Mouse (Mus musculus): Measurements from ENCODE around the gene Gas2l1.
"Not testable (repeated sequence)": the region's sequence is repeated elsewhere in the genome, so short reads cannot be mapped to it uniquely, and the experiment has no call there.

The Gas2l1 gene

DNA sequence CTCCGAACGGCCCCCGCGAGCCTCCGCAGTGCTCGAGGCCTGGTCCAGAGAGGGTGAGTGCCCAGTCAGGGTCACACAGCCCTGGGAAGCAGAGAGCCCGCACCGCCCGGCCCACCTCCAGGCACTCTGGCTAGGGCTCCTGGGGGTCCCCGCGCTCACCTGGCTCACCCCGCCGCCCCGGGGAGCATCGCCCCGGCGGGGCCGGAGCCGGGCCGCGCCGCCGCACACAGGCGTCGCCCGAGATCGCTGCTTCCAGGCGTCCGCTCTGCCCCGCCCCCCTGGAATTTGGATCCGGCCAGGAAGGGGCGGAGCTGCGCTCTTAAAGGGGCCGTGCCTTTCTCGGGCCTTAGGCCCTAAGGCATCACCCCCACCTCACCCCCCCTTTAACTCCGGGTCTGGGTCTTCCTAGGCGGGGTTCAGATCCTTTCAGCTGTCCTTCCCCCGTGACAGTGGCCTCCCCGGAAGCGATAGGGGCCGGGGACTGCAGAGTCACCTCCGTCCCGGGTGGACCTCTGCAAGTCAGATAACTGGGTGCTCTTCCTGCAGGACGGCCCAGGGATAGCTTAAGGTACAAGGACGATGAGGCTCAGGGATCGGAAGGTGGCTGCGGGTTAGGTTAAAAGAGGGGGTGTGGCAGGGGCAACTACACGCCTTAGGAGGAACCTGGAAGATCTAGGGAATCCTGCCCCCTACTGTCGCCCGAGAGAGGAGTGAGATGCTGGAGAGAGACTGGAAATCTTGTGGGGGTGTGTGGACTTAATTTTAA is at the start of gene Gas2l1:
Gas2l1 (minus strand) TSS at position 272 of the 766 bp plus-strand sequence.
- DNase-seq, result peak; percentile 83 to 88

DNA sequence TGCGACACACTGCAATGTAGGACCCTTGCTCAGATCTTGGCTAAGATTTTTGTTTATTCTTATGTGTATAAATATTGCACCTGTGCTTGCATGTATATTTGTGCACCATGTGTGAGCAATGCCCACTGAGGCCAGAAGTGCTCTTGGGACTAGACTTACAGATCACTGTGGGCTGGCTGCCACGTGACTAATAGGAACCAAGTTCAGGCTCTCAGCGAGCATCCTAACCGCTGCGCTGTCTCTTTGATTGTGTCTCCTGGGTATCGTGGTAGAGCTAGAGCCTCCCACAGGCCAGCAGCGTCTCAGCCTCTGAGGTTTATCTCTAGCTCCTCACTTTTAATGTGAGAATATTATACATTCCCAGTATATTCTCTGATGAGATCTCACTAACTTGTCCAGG is 48.5 kb upstream of the Gas2l1 start:
- DNase-seq, result no peak

DNA sequence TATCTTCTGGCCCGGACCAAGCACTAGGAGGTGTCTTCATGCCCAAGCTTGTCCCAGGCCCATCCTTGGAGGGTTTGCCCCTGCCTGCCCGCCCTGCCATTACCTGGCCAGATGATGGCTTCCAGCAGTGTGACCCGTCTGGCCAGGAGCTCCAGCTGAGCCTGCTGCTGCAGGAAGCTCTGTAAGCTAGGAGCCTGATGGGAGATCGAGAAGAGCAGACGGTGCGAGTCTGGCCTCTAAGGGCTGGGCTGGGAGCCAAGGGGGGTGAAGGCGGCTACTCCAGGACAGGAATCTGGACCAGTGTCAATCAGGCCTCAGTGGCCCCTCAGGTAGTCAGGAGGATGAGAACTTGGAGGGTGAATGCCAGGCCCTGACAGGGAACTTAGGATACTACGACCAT is 44.3 kb upstream of the Gas2l1 start:
- no peak for DNase-seq

DNA sequence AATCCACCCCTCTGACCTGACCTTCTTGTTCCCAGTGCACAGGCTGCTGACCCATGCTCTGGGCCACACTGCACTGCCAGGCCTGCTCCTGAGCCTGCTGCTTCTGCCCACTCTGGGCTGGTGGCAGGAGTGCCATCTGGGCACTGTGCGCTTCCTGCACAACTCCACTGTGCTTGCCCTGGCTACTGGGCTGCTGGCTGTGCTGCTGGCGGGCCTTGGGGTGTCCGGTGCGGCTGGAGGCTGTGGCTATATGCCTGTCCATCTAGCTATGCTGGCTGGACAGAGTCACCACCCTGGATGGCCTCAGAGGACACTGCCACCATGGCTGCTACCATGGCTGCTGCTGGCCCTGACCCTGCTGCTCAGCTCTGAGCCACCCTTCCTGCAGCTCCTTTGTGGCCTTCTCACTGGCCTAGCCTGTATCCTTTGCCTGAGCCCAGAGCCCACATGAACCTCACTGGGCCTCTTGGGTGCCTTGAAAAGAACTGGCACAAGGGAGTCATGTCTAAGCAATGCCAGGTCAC is 38.9 kb upstream of the Gas2l1 start:
- DNase-seq, result no peak

DNA sequence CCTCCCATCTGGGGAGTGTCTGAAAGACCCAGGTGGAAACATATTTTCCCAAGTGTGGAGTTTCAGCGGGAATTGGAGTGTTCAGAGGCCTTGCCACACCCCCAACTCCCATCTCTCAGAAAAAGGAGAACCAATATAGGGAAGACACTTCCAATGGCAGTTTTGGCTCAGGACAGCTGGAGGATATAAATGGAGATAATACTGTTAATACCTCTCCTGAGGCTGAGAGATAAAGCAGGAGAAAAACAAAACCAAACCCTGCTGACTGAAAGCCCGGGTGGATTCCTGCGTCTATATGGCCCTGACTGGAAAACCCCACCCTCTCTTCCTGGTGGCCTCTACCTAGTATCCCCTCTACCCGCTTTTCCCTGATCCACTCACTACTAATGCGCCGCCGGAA is 37.3 kb upstream of the Gas2l1 start:
- DNase-seq, result no peak

DNA sequence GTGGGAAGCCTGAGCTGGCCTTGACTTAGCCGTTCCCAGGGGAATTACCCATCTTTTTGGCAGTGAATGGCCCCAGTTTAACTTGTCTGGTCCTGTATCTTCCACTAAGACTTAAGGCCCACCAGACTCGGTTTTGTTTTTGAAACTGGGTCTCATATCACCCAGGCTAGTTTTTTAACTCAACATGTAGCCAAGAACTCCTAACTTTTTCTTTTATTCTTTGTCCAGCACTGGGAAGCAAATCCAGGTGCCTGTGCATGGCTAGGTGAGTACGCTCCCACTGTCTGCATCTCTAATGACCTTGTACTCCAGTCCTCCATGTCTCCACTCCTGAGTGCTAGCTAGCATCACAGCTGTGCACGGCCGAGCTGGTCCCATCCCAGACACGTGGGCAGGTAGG is 36.5 kb upstream of the Gas2l1 start:
- no peak for DNase-seq

DNA sequence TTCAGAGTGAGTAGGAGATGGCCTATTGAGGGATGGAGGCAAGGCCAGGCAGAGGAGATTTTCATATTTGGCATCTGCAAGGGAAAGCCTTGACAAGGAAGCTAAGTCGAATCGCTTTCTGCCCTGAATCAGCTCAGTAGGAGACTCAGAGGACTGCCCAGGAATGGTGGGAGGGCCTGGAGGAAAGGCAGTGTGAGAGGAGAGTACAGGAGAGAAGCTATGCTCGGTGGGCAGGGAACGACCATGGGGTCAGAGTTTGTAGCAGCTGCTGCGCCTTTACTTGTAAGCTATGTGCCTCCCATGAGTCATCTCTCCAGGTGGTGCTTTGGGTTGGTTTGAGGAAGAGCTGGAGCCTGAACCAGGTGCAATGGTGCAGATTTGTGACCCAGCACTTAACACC is 35.7 kb upstream of the Gas2l1 start:
- DNase-seq, result no peak

DNA sequence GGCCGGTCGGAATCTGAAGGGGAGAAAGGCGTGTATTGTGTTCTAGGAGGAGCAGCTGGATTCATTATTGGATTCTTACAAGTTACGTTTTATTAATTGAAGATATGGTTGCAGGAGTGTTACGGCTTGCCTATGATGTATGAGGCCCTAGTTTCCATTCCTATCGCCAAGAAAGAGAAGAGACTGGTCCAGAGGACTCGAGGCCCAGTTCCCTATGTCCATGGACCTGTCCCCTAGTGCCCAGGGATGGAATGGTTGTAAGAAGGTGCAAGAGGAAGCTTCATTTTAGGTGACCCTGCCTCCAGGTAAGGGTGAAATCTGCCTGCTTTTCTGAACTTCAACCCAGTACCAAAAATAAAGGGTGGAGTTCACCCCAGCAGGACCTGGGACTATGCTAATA is 35.2 kb upstream of the Gas2l1 start:
- DNase-seq, result no peak

DNA sequence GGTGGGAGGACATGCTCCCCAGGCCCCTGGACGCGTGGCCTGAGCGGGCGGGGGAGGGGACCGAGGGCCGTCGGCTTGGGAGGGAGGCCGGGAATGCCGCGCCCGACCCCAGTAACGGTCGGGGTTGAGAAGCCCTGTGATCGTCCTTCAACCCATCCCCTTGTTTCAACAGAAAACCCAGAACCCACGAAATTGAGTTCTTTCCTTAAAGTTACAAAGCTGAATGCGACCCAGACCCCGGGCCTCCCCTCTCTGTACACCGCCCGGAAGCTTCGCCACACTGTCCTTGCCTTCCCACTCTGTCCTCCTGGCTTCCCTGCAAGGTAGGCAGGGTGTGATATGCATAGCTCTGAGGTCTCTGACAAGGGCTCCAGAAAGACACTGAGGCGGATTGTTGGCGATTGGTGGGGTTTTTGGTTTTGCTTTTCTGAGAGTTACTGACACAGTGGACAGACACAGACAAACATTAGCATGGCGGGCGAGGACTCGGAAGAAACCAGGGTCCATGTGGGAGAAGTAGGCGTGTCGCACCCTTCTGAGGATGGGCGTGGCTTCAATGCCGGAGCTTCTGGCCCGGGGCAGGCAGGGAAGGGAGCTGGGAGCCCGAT is 34.6 kb upstream of the Gas2l1 start:
- peak; percentile 68 to 72 for DNase-seq

DNA sequence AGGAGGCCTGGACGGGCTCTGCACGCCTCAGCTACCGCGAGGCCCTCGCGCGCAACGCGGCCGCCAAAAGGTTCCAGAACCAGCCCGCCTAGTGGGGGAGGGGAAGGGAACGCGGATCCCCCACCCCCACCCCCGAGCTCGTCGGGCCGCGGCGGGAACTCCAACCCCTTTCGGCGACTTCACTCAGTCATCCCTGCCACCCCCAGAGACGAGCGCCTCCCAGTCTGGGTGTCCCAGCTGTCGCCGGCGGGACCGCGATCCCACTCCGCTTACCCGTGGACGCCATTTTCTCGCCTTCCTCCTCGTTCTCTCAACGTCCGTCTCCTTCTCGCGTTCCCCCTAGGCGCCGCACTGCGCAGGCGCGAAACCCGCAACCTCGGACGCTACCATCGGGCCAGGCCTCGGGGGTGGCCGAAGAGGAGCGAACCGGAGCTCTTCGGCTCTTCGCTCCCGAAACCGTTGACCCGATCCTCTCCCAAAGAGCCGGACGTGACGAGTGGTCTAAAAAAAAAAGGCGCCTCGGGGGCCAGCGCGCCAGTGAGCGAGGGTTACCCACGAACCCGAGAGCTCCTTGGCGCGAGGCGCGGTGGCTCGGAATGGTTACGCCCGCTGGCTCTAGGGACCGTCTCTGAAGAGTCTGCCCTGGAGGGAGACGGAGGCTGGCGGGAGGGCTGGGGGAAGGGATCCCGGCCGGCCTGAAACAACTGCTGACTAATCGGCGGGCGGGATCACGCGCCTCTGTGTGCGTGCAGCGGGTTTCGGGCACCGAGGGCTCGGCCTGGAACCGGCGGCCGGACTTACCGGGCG is 33.8 kb upstream of the Gas2l1 start, which contains the start of the genes Rhbdd3 and Ewsr1:
Rhbdd3 (plus strand) TSS at position 191 of the 807 bp plus-strand sequence.
Ewsr1 (minus strand) TSS at position 531 of the 807 bp plus-strand sequence.
- DNase-seq, result peak; percentile 98 to 99

DNA sequence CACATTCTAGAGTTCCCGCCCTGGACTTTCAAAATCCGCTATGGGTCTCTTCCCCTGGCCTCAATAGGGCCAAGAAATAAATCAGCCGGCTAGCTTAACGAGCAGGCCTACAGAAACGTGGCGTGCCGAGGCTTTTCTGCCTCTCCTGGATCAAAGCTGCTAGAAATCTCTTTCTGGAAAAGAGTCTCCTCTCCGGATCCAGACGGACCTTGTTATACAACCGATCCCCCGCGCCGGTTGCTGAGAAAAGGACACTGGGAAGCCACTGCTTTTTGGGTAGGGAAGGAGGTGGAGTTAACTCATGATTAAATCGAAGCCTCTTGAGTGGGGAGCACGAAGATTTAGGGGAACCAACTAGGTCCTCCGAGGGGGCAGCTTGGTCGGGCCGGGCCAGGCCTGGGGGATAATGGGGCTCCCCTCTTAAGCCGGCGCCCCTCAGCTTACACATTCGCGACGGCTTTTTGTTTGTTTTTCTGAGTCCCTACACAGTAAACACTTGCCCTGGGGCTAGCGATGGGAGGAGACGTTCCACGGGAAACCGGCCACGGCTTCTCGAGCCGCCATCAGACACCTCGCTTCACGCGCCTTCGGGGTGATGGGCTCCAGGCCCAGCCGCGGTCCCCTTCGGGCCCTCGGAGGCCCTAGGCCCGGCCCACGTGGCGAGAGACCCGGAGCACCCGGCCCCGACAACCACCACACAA is 33.1 kb upstream of the Gas2l1 start:
- peak; percentile 60 to 64 for DNase-seq

DNA sequence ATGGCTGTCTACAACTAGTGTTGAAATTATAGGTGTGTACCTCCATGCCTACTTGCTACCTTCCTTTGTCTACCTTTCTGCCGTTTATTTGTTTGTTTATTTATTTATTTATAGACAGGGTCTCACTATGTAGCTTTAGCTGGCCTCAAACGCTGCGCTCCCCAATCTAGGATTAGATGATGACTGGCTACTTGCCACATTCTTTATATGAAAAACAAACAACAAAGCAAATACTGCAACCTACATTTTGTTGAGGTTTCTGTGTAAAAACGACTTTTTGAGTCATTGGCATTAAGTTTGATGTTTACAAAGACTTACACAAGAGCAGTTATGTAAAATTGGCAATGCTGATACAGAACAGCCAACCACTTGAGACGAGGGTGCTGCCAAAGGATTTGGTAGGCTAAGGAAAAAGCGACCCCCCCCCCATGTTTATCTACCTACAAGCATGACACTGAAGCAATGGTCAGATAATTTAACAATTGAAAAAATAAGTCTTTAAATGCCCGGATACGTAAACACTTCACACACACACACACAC is 31.4 kb upstream of the Gas2l1 start:
- DNase-seq, result no peak

DNA sequence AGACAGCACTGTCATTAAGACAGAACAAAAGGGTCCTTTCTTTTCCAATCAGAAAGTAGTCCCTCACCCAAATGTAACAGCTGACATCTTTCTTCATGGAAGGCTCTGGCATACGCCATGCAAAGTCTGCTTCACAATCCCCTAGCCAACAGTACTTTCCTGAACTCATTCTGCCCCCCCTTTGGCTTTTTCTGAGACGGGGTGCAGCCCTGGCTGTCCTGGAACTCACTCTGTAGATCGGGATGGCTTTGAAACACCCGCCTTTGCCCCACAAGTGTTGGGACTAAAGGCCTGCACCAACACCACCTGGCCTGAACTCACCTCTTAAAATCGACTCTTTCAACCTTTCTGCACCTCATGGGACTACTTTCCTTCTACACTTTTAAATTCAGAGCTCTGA is 30.8 kb upstream of the Gas2l1 start:
- no peak for DNase-seq

DNA sequence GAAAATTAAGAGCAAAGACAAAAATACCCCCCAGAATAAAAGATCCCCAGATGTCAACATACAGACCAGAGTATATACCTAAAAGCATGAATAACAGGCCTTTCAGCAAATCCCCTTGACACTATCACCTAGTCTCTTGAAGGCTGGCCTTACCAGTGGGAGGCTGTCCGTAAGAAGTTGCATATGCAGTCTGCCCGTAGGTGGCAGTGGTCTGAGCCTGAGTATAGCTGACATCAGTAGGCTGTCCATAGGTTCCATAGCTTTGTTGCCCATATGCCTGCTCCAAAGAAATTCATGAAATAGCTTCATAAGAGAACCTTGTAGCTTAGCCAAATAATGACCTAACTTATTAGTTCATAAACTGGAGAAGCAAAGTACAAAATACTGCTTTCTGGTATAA is 26.6 kb upstream of the Gas2l1 start:
- no peak for DNase-seq

DNA sequence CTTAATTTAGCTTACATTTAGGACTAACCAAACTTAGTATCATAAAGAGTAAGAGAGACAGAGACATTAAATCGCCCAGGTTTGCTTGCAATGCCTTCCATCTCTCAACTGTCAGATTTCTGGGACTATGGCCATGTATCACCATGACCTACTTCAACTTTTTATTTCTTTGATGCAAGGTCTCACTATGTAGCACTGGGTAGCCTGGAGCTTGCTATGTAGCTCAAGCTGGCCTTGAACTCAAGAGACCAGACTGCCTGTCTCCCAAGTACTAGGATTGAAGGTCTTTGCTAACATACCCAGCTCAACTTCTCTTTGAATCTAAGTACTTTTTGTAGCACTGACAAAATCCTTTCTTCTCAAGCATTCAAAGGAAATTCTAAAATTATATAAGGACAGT is 24.0 kb upstream of the Gas2l1 start:
- no peak for DNase-seq

DNA sequence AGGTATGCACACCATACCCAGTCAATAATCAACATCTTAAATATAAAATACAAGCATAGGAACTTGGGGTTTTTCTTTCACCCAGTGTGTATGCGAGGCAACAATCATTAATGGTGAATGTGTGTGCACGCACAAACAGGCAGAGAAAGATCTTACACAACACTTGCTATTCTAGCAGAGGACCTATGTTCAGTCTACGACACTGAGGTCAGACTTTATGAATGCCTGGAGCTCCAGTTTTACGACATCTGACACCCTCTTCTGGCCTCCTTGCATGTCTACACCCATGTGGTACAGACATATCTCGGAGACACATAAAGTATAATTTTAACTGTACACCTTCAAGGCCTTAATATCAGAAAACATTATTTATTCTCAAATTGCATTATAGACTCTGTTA is 11.7 kb upstream of the Gas2l1 start:
- not testable (repeated sequence) for DNase-seq

DNA sequence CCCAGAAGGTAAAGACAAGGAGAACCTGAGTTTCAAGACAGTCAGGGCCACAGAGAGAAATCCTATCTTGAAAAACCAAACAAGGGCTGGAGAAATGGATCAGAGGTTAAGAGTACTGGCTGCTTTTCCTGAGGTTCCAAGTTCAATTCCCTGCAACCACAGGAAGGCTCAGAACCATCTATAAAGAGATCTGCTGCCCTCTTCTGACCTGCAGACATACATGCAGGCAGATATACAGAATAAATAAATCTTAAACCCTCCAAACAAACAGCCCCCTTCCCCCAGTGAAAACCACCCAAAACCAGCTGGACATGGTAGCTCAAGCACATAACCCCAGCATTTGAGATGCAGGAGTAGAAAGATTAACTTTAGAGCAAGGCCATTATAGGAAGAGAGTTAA is 10.6 kb upstream of the Gas2l1 start:
- DNase-seq, result no peak

DNA sequence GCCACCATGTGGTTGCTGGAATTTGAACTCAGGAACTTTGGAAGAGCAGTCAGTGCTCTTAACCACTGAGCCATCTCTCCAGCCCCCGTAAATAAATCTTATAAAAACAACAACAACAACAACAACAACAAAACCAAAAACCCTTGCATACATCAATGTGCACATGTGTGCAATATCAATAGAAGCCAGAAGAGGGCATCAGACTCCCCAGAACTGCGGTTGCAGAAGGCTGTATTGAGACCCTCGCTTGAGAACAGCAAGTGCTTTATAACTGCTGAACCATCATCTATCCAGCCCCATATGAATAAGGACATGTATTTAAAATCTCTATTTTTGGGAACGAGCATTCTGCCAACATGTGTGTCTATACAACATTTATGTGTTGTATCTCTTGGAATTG is 9.8 kb upstream of the Gas2l1 start:
- no peak for DNase-seq

DNA sequence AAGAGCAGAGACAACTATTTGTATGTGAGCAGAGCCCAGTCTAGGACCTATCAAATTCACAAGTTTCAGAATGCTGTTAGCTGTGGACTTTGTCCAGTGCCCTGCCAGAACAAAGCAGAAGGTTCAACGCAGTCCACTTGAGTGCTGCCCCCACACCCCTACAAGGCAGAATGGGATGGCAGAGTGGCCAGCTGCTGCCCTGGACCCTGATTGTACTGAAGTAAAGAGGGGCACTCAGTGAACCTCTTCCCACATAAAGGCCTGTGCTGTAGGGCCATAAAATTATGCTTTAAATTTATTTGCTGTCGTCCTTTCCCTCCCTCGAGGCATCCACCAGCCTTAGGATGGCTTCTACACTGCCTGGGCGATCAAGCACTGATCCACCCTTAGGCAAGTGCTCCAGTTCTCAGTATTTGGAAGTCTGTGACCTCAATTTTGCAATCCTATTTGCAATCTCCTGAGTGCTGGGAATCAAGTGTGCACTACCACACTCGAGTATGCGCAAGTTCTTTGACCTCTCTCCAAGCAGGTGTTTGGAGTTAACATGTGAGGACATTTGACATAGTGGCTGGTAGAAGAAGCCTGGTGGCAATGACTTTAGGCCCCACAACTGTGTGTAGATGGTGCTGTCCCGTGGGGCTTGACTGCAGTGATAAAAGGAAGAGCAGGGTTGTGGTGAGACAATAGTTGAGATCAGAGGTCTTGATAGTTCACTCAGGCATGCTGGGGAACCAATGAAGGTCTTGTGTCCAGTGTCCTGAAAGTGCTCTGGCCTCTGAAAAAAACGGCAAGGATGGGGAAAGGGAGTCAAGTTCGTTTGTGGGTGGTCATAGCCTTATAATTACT is 3.2 kb upstream of the Gas2l1 start:
- no peak for DNase-seq

DNA sequence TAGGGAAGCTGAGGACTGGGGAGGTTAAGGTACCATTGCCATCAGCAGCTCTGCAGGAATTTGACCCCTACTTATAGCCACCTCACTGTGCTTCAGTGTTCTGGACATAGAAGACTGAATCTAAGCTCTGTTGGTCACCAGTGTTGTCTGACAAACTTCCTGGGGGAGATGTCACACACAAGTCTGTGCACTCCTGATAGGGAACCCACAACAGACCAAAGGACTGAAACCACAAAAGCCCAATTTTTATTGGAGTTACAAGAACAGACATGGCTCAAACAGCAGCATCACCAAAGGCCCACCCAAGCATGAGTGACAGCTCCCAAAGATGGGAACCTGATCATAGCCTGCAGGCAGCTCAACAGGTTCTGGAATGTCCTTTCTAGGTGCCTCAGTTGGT is 1.9 kb upstream of the Gas2l1 start:
- no peak for DNase-seq

DNA sequence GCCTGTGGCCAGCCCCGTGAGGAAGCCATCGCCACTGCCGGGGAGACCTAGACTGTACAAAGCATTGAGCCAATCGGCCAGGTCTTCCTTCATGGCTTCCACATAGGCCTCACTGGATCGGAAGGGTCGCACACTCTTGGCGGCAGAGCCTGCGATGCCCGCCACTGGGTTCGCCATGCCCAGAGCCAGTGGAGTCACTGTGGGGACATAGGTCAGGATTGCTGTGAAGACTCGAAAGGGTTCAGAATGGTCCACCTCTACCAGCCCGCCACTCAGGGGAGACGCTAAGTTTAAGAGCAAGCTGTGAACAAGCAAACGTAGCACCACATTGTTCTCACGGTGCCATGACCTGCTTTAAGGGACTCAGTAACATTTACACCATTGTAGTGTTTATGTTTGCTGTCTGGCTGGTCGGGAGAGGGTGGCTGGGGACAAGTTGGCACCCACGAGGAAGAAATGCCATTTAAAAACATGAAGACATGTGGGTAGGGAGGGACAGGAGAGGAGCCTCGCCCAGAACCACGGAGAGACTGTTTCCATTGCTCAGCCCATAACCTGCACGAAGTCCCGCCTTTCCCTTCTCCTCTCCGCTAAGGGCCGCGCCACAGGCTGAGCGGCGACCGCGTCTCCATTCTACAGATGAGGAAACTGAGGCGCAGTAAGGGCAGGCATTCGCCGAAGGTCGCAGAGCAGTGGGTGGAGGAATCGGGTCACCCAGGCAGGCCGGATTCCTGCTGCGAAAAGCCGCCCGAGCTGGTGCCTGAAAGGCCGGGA is 658 bp downstream of the Gas2l1 start:
- DNase-seq, result peak in 1 of 2 experiments; percentile 38
